Mouse (Mus musculus): ENCODE data around the gene Macrod2.

Gene Macrod2

GRCm38 (mm10) chr2:141056685-141057454, 661.8 kb downstream of the Macrod2 start:
- no peak for DNase-seq (ENCODE audit: low read depth, low spot score)

GRCm38 (mm10) chr2:141057455-141057833, 662.3 kb downstream of the Macrod2 start:
- no peak for DNase-seq (ENCODE audit: low read depth, low spot score)

GRCm38 (mm10) chr2:141073981-141074855, 679.1 kb downstream of the Macrod2 start:
- no peak for DNase-seq (ENCODE audit: low read depth, low spot score)

GRCm38 (mm10) chr2:141078221-141078620, 683.1 kb downstream of the Macrod2 start:
- no peak for DNase-seq (ENCODE audit: low read depth, low spot score)

- no peak for DNase-seq (ENCODE audit: low read depth, low spot score)
Observed at GRCm38 (mm10) chr2:141091320-141091719, 696.2 kb downstream of the Macrod2 start.

GRCm38 (mm10) chr2:141117579-141117978, 722.5 kb downstream of the Macrod2 start:
- no peak for DNase-seq (ENCODE audit: low read depth, low spot score)

- no peak for DNase-seq (ENCODE audit: low read depth, low spot score)
Observed at GRCm38 (mm10) chr2:141123875-141124274, 728.8 kb downstream of the Macrod2 start.

- no peak for DNase-seq (ENCODE audit: low read depth, low spot score)
Observed at GRCm38 (mm10) chr2:141125638-141126037, 730.5 kb downstream of the Macrod2 start.

GRCm38 (mm10) chr2:141142266-141142665, 747.2 kb downstream of the Macrod2 start:
- no peak for DNase-seq (ENCODE audit: low read depth, low spot score)

GRCm38 (mm10) chr2:141152011-141152772, 757.1 kb downstream of the Macrod2 start:
- no peak for DNase-seq (ENCODE audit: low read depth, low spot score)

GRCm38 (mm10) chr2:141155972-141156371, 760.9 kb downstream of the Macrod2 start:
- DNase-seq (ENCODE audit: low read depth, low spot score), result no peak

GRCm38 (mm10) chr2:141156979-141157593, 762.0 kb downstream of the Macrod2 start:
- no peak for DNase-seq (ENCODE audit: low read depth, low spot score)

GRCm38 (mm10) chr2:141158161-141158560, 763.1 kb downstream of the Macrod2 start:
- DNase-seq (ENCODE audit: low read depth, low spot score), result no peak

GRCm38 (mm10) chr2:141163918-141164317, 768.8 kb downstream of the Macrod2 start:
- DNase-seq (ENCODE audit: low read depth, low spot score), result no peak

GRCm38 (mm10) chr2:141169586-141169985, 774.5 kb downstream of the Macrod2 start:
- no peak for DNase-seq (ENCODE audit: low read depth, low spot score)

- no peak for DNase-seq (ENCODE audit: low read depth, low spot score)
Observed at GRCm38 (mm10) chr2:141173167-141173566, 778.1 kb downstream of the Macrod2 start.

GRCm38 (mm10) chr2:141173607-141174006, 778.5 kb downstream of the Macrod2 start:
- no peak for DNase-seq (ENCODE audit: low read depth, low spot score)

GRCm38 (mm10) chr2:141180656-141181055, 785.5 kb downstream of the Macrod2 start:
- DNase-seq (ENCODE audit: low read depth, low spot score), result no peak

GRCm38 (mm10) chr2:141182034-141182759, 787.1 kb downstream of the Macrod2 start:
- no peak for DNase-seq (ENCODE audit: low read depth, low spot score)

GRCm38 (mm10) chr2:141194476-141194875, 799.4 kb downstream of the Macrod2 start:
- DNase-seq (ENCODE audit: low read depth, low spot score), result no peak

GRCm38 (mm10) chr2:141200481-141200880, 805.4 kb downstream of the Macrod2 start:
- DNase-seq (ENCODE audit: low read depth, low spot score), result no peak

Measured in c-Kit-negative CD71-positive TER-119-positive erythroid progenitor cells, embryonic 14.5 days (primary cell).